Mouse (Mus musculus) T-cell, adult 2 months (primary cell): Measurements from ENCODE around the gene Tecpr1.
A peak's percentile ranks its signal among the peaks of the same experiment; 100 is the strongest.

ENCODE experiments used
- DNase-seq: peaks from one replicate; pipeline ENCODE4 v3.0.0; 2022; ENCODE audit warnings: low spot score

The Tecpr1 gene

GRCm38 (mm10) chr5:144214453-144214852 is 9.0 kb downstream of the Tecpr1 start:
- peak; percentile 47 for DNase-seq

- no peak for DNase-seq
Observed at GRCm38 (mm10) chr5:144207478-144207877, 15.9 kb downstream of the Tecpr1 start.

- no peak for DNase-seq
Observed at GRCm38 (mm10) chr5:144206069-144206468, 17.3 kb downstream of the Tecpr1 start.

- DNase-seq, result no peak
Observed at GRCm38 (mm10) chr5:144204911-144205310, 18.5 kb downstream of the Tecpr1 start.

GRCm38 (mm10) chr5:144204303-144204702 is 19.1 kb downstream of the Tecpr1 start:
- DNase-seq, result no peak

GRCm38 (mm10) chr5:144203398-144203959 is 19.9 kb downstream of the Tecpr1 start:
- DNase-seq, result no peak

GRCm38 (mm10) chr5:144202430-144202829 is 21.0 kb downstream of the Tecpr1 start:
- no peak for DNase-seq

- DNase-seq, result no peak
Observed at GRCm38 (mm10) chr5:144200616-144201015, 22.8 kb downstream of the Tecpr1 start.

GRCm38 (mm10) chr5:144195567-144195966 is 27.8 kb downstream of the Tecpr1 start:
- no peak for DNase-seq

GRCm38 (mm10) chr5:144194416-144194815 is 29.0 kb downstream of the Tecpr1 start:
- no peak for DNase-seq

GRCm38 (mm10) chr5:144192673-144193072 is 30.7 kb downstream of the Tecpr1 start:
- no peak for DNase-seq

- DNase-seq, result no peak
Observed at GRCm38 (mm10) chr5:144191026-144191425, 32.4 kb downstream of the Tecpr1 start.

GRCm38 (mm10) chr5:144189950-144190583 is 33.3 kb downstream of the Tecpr1 start, which contains the start of gene Bhlha15:
TSS of gene Bhlha15 (plus strand) at chr5:144190286.
- peak; percentile 41 for DNase-seq

- no peak for DNase-seq
Observed at GRCm38 (mm10) chr5:144189327-144189726, 34.1 kb downstream of the Tecpr1 start.

- no peak for DNase-seq
Observed at GRCm38 (mm10) chr5:144188422-144188821, 35.0 kb downstream of the Tecpr1 start.

GRCm38 (mm10) chr5:144184350-144185045 is 38.9 kb downstream of the Tecpr1 start:
- no peak for DNase-seq

- DNase-seq, result no peak
Observed at GRCm38 (mm10) chr5:144183647-144184335, 39.6 kb downstream of the Tecpr1 start.

GRCm38 (mm10) chr5:144183248-144183559 is 40.2 kb downstream of the Tecpr1 start:
- DNase-seq, result no peak

GRCm38 (mm10) chr5:144182542-144183247 is 40.7 kb downstream of the Tecpr1 start:
- no peak for DNase-seq

GRCm38 (mm10) chr5:144181249-144181648 is 42.2 kb downstream of the Tecpr1 start:
- no peak for DNase-seq

- no peak for DNase-seq
Observed at GRCm38 (mm10) chr5:144178216-144178615, 45.2 kb downstream of the Tecpr1 start.

- DNase-seq, result no peak
Observed at GRCm38 (mm10) chr5:144173648-144174047, 49.8 kb downstream of the Tecpr1 start.
